Mouse (Mus musculus) spleen, adult 2 months (tissue): ENCODE data around the gene Gm20388.

Experiments
- CTCF ChIP-seq: fragments of 200-500 bp; IDR thresholded peaks from 2 replicates; pipeline ENCODE4 v1.5.1; 2011; ENCODE audit warnings: mild to moderate bottlenecking, inconsistent platforms; ENCODE audit not compliant: insufficient read depth, insufficient read length, insufficient replicate concordance; ENCODE audit errors: extremely low read depth
- POLR2A ChIP-seq: fragments of 200-500 bp; IDR thresholded peaks from 2 replicates; pipeline ENCODE4 v1.6.1; 2011; ENCODE audit warnings: low read depth, low read length, inconsistent platforms

DNA sequence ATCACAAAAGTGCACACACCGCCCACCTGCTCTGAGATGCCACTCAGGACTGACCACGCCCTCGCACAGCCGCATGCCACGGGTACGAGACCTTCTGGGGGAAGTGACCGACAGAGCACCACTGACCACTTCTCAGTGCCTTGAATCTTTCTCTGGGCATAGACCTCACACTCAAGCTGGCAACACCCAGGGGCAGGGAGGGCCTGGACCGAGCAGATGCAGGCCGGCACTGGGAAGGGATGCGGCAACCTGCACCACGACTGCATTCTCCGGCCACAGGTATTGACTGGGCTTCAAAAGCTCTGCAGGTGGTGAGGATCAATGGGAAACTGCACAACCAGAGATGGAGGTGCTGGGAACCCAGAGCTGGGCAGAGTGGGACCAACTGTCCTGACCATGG, 1691.8 kb downstream of the Gm20388 start:
- TF ChIP-seq CTCF (no peak), POLR2A (no peak)
